Mouse (Mus musculus): Measurements from ENCODE around the gene Tk1. TPM values are rescaled to one million over a fixed set of nuclear protein-coding genes. Genes with fewer than 3 reads are reported as not detected.

Gene Tk1
- polyA plus RNA-seq, 1 experiment from 2014 or later, result 114 TPM

- Histone ChIP-seq H3K4me3 (ENCODE audit: low read length) (no peak overlapping the region), H3K27me3 (ENCODE audit: control insufficient read depth, insufficient read depth, low read length) (peaks cover 23% of the 10 kb centered on the region), H3K4me2 (ENCODE audit: low read depth, low read length) (no peak overlapping the region), H3K27ac (ENCODE audit: low read length) (no peak overlapping the region), H3K36me3 (ENCODE audit: control insufficient read depth, insufficient read depth) (no peaks in the 10 kb centered on the region), H3K4me1 (ENCODE audit: control insufficient read depth, insufficient read depth, low read length) (no peaks in the 10 kb centered on the region), H3K9me3 (replicated peaks; ENCODE audit: control insufficient read depth, low read length) (no peaks in the 10 kb centered on the region), H3K9ac (ENCODE audit: low read length) (no peak overlapping the region)
- no peak for ATAC-seq (replicated peaks; ENCODE audit: extremely low read depth, insufficient read depth, low FRiP score)
- 73% methylated on average over 2 of the region's 2 CpGs for WGBS
Measured at GRCm38 (mm10) chr11:117864805-117865204, 38.9 kb upstream of the Tk1 start.

- Histone ChIP-seq H3K4me3 (ENCODE audit: low read length) (no peak overlapping the region), H3K4me2 (ENCODE audit: low read depth, low read length) (no peak overlapping the region), H3K9ac (ENCODE audit: low read length) (no peak overlapping the region), H3K27me3 (ENCODE audit: control insufficient read depth, insufficient read depth, low read length) (peaks cover 26% of the 10 kb centered on the region), H3K4me1 (ENCODE audit: control insufficient read depth, insufficient read depth, low read length) (no peaks in the 10 kb centered on the region), H3K9me3 (replicated peaks; ENCODE audit: control insufficient read depth, low read length) (no peaks in the 10 kb centered on the region), H3K36me3 (ENCODE audit: control insufficient read depth, insufficient read depth) (no peaks in the 10 kb centered on the region), H3K27ac (ENCODE audit: low read length) (no peak overlapping the region)
- ATAC-seq (replicated peaks; ENCODE audit: extremely low read depth, insufficient read depth, low FRiP score), result no peak
- WGBS, result 49% methylated on average over 11 of the region's 11 CpGs
Measured at GRCm38 (mm10) chr11:117863174-117863856, 37.4 kb upstream of the Tk1 start.

GRCm38 (mm10) chr11:117860601-117861000 lies 34.7 kb upstream of the Tk1 start, which contains the start of gene Tmem235:
Gene Tmem235 (plus strand): TSS chr11:117860752.
- Histone ChIP-seq H3K9me3 (replicated peaks; ENCODE audit: control insufficient read depth, low read length) (no peaks in the 10 kb centered on the region), H3K9ac (ENCODE audit: low read length) (0 out of 2 replicates have a peak within 1 kb of the TSS, but pooled peaks have one; percentile 1), H3K4me2 (ENCODE audit: low read depth, low read length) (peak within 1 kb of the TSS; percentile 10; the same call in 1 of the 2 replicates), H3K4me1 (ENCODE audit: control insufficient read depth, insufficient read depth, low read length) (no peaks in the 10 kb centered on the region), H3K27ac (ENCODE audit: low read length) (no peak within 1 kb of the TSS), H3K27me3 (ENCODE audit: control insufficient read depth, insufficient read depth, low read length) (peaks cover 26% of the 10 kb centered on the region), H3K4me3 (ENCODE audit: low read length) (no peak within 1 kb of the TSS), H3K36me3 (ENCODE audit: control insufficient read depth, insufficient read depth) (peaks cover 18% of the 10 kb centered on the region)
- no peak for ATAC-seq (replicated peaks; ENCODE audit: extremely low read depth, insufficient read depth, low FRiP score)
- WGBS, result 5% methylated on average over 23 of the region's 23 CpGs

GRCm38 (mm10) chr11:117858392-117858791 lies 32.5 kb upstream of the Tk1 start:
- H3K27ac ChIP-seq (ENCODE audit: low read length), result no peak overlapping the region
- WGBS, result 67% methylated on average over 3 of the region's 3 CpGs
- ATAC-seq (replicated peaks; ENCODE audit: extremely low read depth, insufficient read depth, low FRiP score), result no peak
- H3K4me2 ChIP-seq (ENCODE audit: low read depth, low read length), result no peak overlapping the region
- peaks cover 26% of the 10 kb centered on the region for H3K27me3 ChIP-seq (ENCODE audit: control insufficient read depth, insufficient read depth, low read length)
- no peak overlapping the region for H3K4me3 ChIP-seq (ENCODE audit: low read length)
- H3K9ac ChIP-seq (ENCODE audit: low read length), result no peak overlapping the region
- peaks cover 25% of the 10 kb centered on the region for H3K36me3 ChIP-seq (ENCODE audit: control insufficient read depth, insufficient read depth)
- no peaks in the 10 kb centered on the region for H3K4me1 ChIP-seq (ENCODE audit: control insufficient read depth, insufficient read depth, low read length)
- no peaks in the 10 kb centered on the region for H3K9me3 ChIP-seq (replicated peaks; ENCODE audit: control insufficient read depth, low read length)

- Histone ChIP-seq H3K27ac (ENCODE audit: low read length) (no peak overlapping the region), H3K4me1 (ENCODE audit: control insufficient read depth, insufficient read depth, low read length) (no peaks in the 10 kb centered on the region), H3K9ac (ENCODE audit: low read length) (no peak overlapping the region), H3K4me3 (ENCODE audit: low read length) (no peak overlapping the region), H3K9me3 (replicated peaks; ENCODE audit: control insufficient read depth, low read length) (no peaks in the 10 kb centered on the region), H3K36me3 (ENCODE audit: control insufficient read depth, insufficient read depth) (peaks cover 34% of the 10 kb centered on the region), H3K4me2 (ENCODE audit: low read depth, low read length) (no peak overlapping the region), H3K27me3 (ENCODE audit: control insufficient read depth, insufficient read depth, low read length) (peaks cover 18% of the 10 kb centered on the region)
- 91% methylated on average over 10 of the region's 10 CpGs for WGBS
- no peak for ATAC-seq (replicated peaks; ENCODE audit: extremely low read depth, insufficient read depth, low FRiP score)
Measured at GRCm38 (mm10) chr11:117857462-117857861, 31.6 kb upstream of the Tk1 start.

GRCm38 (mm10) chr11:117855975-117856374 lies 30.1 kb upstream of the Tk1 start:
- Histone ChIP-seq H3K4me3 (ENCODE audit: low read length) (no peak overlapping the region), H3K36me3 (ENCODE audit: control insufficient read depth, insufficient read depth) (peaks cover 35% of the 10 kb centered on the region), H3K9ac (ENCODE audit: low read length) (no peak overlapping the region), H3K27me3 (ENCODE audit: control insufficient read depth, insufficient read depth, low read length) (peaks cover 11% of the 10 kb centered on the region), H3K4me2 (ENCODE audit: low read depth, low read length) (no peak overlapping the region), H3K27ac (ENCODE audit: low read length) (no peak overlapping the region), H3K9me3 (replicated peaks; ENCODE audit: control insufficient read depth, low read length) (no peaks in the 10 kb centered on the region), H3K4me1 (ENCODE audit: control insufficient read depth, insufficient read depth, low read length) (no peaks in the 10 kb centered on the region)
- 61% methylated on average over 1 of the region's 1 CpGs for WGBS
- no peak for ATAC-seq (replicated peaks; ENCODE audit: extremely low read depth, insufficient read depth, low FRiP score)

- Histone ChIP-seq H3K27me3 (ENCODE audit: control insufficient read depth, insufficient read depth, low read length) (peaks cover 7% of the 10 kb centered on the region), H3K36me3 (ENCODE audit: control insufficient read depth, insufficient read depth) (peaks cover 35% of the 10 kb centered on the region), H3K4me3 (ENCODE audit: low read length) (no peak overlapping the region), H3K9me3 (replicated peaks; ENCODE audit: control insufficient read depth, low read length) (no peaks in the 10 kb centered on the region), H3K4me1 (ENCODE audit: control insufficient read depth, insufficient read depth, low read length) (peaks cover 2% of the 10 kb centered on the region), H3K27ac (ENCODE audit: low read length) (no peak overlapping the region), H3K4me2 (ENCODE audit: low read depth, low read length) (no peak overlapping the region), H3K9ac (ENCODE audit: low read length) (no peak overlapping the region)
- WGBS, result 93% methylated on average over 5 of the region's 5 CpGs
- no peak for ATAC-seq (replicated peaks; ENCODE audit: extremely low read depth, insufficient read depth, low FRiP score)
Measured at GRCm38 (mm10) chr11:117855360-117855759, 29.5 kb upstream of the Tk1 start.

GRCm38 (mm10) chr11:117854241-117854640 lies 28.3 kb upstream of the Tk1 start:
- Histone ChIP-seq H3K27me3 (ENCODE audit: control insufficient read depth, insufficient read depth, low read length) (no peaks in the 10 kb centered on the region; the same call in 1 of the 2 replicates), H3K9ac (ENCODE audit: low read length) (no peak overlapping the region), H3K27ac (ENCODE audit: low read length) (no peak overlapping the region), H3K36me3 (ENCODE audit: control insufficient read depth, insufficient read depth) (peaks cover 35% of the 10 kb centered on the region), H3K4me1 (ENCODE audit: control insufficient read depth, insufficient read depth, low read length) (peaks cover 11% of the 10 kb centered on the region), H3K4me2 (ENCODE audit: low read depth, low read length) (no peak overlapping the region), H3K9me3 (replicated peaks; ENCODE audit: control insufficient read depth, low read length) (no peaks in the 10 kb centered on the region), H3K4me3 (ENCODE audit: low read length) (no peak overlapping the region)
- WGBS, result 90% methylated on average over 9 of the region's 9 CpGs
- no peak for ATAC-seq (replicated peaks; ENCODE audit: extremely low read depth, insufficient read depth, low FRiP score)

GRCm38 (mm10) chr11:117852875-117853274 lies 27.0 kb upstream of the Tk1 start:
- ATAC-seq (replicated peaks; ENCODE audit: extremely low read depth, insufficient read depth, low FRiP score), result no peak
- Histone ChIP-seq H3K4me1 (ENCODE audit: control insufficient read depth, insufficient read depth, low read length) (peaks cover 15% of the 10 kb centered on the region), H3K27ac (ENCODE audit: low read length) (no peak overlapping the region), H3K4me2 (ENCODE audit: low read depth, low read length) (no peak overlapping the region), H3K36me3 (ENCODE audit: control insufficient read depth, insufficient read depth) (peaks cover 32% of the 10 kb centered on the region), H3K9me3 (replicated peaks; ENCODE audit: control insufficient read depth, low read length) (no peaks in the 10 kb centered on the region), H3K4me3 (ENCODE audit: low read length) (no peak overlapping the region), H3K9ac (ENCODE audit: low read length) (no peak overlapping the region), H3K27me3 (ENCODE audit: control insufficient read depth, insufficient read depth, low read length) (no peaks in the 10 kb centered on the region)
- WGBS, result 83% methylated on average over 3 of the region's 3 CpGs
